Mouse (Mus musculus) B cell, adult 62 days (primary cell): ENCODE measurements around the gene Ddx54. TPM values are rescaled to one million over a fixed set of nuclear protein-coding genes. Genes with fewer than 3 reads are reported as not detected.

Experiments
- total RNA-seq: library from RNA; stranded (reverse); gene quantifications from 4 replicates; pipeline ENCODE4 v1.2.4, GENCODE M21; 2023

The Ddx54 gene
- total RNA-seq: 159 to 178 TPM (median 172 TPM) in 4 replicates

GRCm38 (mm10) chr5:120612442-120612821 lies at the start of gene Ddx54, which contains the start of gene Rita1:
Gene Ddx54, plus strand, starts transcription at chr5:120612739.
Gene Rita1, minus strand, starts transcription at chr5:120612589.

GRCm38 (mm10) chr5:120588569-120589094 lies 23.9 kb upstream of the Ddx54 start, which contains the start of the genes Tpcn1 and Iqcd:
Gene Tpcn1, minus strand, starts transcription at chr5:120588673.
Gene Iqcd, plus strand, starts transcription at chr5:120589016.

GRCm38 (mm10) chr5:120634131-120634530 lies 21.6 kb downstream of the Ddx54 start, which contains the start of gene Cfap73:
Gene Cfap73, minus strand, starts transcription at chr5:120634235.

GRCm38 (mm10) chr5:120648569-120649373 lies 36.2 kb downstream of the Ddx54 start, which contains the start of gene Rasal1:
Gene Rasal1, plus strand, starts transcription at chr5:120648812.

Other genes with a start within 250 kb of the Ddx54 start
- 0.21 TPM in 1 of 4 replicates, not detected in the others for gene Lhx5, start 181.0 kb upstream of the Ddx54 start, total RNA-seq
- gene Sdsl, start 139.9 kb upstream of the Ddx54 start, total RNA-seq: not detected in 4 replicates
- gene Sds, start 136.2 kb upstream of the Ddx54 start, total RNA-seq: not detected in 4 replicates
- 29.8 to 35.9 TPM (median 33.5 TPM) in 4 replicates for gene Plbd2, start 109.1 kb upstream of the Ddx54 start, total RNA-seq
- 11.4 to 19.2 TPM (median 13.0 TPM) in 4 replicates for gene Slc8b1, start 101.6 kb upstream of the Ddx54 start, total RNA-seq
- gene Tpcn1, start 24.1 kb upstream of the Ddx54 start, total RNA-seq: 40.1 to 50.7 TPM (median 44.5 TPM) in 4 replicates
- gene Iqcd, start 23.7 kb upstream of the Ddx54 start, total RNA-seq: not detected in 4 replicates
- 4.4 to 7.2 TPM (median 5.3 TPM) in 4 replicates for gene Rita1, start 150 bp upstream of the Ddx54 start, total RNA-seq
- gene Cfap73, start 21.5 kb downstream of the Ddx54 start, total RNA-seq: not detected in 4 replicates
- 48.7 to 62.6 TPM (median 52.0 TPM) in 4 replicates for gene Rasal1, start 36.1 kb downstream of the Ddx54 start, total RNA-seq
- gene Dtx1, start 99.2 kb downstream of the Ddx54 start, total RNA-seq: 228 to 277 TPM (median 246 TPM) in 4 replicates
- gene Oas2, start 137.1 kb downstream of the Ddx54 start, total RNA-seq: 4.9 to 6.1 TPM (median 5.6 TPM) in 4 replicates
- gene Oas3, start 164.9 kb downstream of the Ddx54 start, total RNA-seq: 2.6 to 3.2 TPM (median 2.9 TPM) in 4 replicates
- 0.41 to 1.0 TPM (median 0.57 TPM) in 3 of 4 replicates, not detected in the other for gene Oas1e, start 182.8 kb downstream of the Ddx54 start, total RNA-seq
- 10.9 to 17.7 TPM (median 13.6 TPM) in 4 replicates for gene Oas1c, start 199.8 kb downstream of the Ddx54 start, total RNA-seq
- gene Oas1f, start 234.6 kb downstream of the Ddx54 start, total RNA-seq: not detected in 4 replicates
- gene Oas1h, start 248.7 kb downstream of the Ddx54 start, total RNA-seq: not detected in 4 replicates